Mouse (Mus musculus) heart, postnatal 0 days (tissue): ENCODE results near the gene Gemin7.

ENCODE experiments used
- CTCF ChIP-seq: IDR thresholded peaks from 2 replicates; pipeline ENCODE4 v1.5.1; 2016; ENCODE audit warnings: antibody characterized with exemption, control low read depth, low read depth
- EP300 ChIP-seq: IDR thresholded peaks from 2 replicates; pipeline ENCODE4 v1.6.1; 2016; ENCODE audit warnings: antibody characterized with exemption, low read depth

DNA sequence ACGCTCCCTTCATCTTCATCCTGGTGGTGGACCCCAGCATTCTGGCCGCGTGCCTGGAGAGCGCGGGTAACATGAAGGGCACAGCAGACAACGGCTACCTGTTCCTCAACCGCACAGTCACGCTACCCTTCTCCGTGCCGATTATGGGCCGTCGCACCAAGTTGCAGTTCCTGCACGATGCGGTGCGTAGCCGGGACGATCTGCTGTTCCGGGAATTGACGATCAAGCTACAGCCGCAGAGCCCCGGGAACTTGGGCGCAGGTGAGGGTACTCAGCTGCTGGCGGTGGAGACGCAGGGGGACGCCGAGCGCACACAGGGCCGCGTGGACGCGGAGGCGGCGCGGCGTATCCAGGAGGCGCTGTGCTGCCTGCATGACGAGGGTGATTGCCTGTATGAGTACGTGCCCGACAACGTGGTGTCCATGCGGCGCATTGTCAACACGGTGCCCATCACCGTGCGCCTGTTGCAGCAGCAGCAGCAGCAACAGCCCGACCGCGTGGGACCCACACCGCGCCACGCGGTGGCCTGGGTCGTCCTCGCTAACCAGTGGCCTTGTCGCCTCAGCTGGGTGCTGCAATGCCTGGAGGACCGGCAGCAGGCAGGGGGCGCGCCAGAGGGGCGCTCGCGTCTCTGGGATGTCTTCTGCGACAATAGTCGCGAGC, 53.5 kb downstream of the Gemin7 start:
- TF ChIP-seq CTCF = peak; percentile 56
- no peak for TF ChIP-seq EP300
